ENCODE assay signal across 21 mouse cellular contexts in genomic region chr6:101411701-101412100, GRCm38 (mm10). TPM values are rescaled to one million over a fixed set of nuclear protein-coding genes. Genes with fewer than 3 reads are reported as not detected.
DNase-seq lines count a peak whose midpoint lies in the region; ATAC-seq lines count a peak whose summit lies in the region.
"Had no signal": no experiment of that assay in that cellular context is flagged by ENCODE, and none has a peak within 500 bp of the region (broad histone marks: within the 10 kb centered on the region; RNA-seq: fewer than 3 reads in every experiment).

No protein-coding gene starts in this region.

- no peak overlapping the region for H3K9ac ChIP-seq in hindbrain, embryonic 11.5 days (ENCODE audit: low read depth, low read length)
- no peak overlapping the region for H3K9ac ChIP-seq in hindbrain, embryonic 16.5 days (ENCODE audit: low read depth, low read length)
- H3K9ac ChIP-seq: embryonic facial prominence, embryonic 13.5 days; forebrain, embryonic 15.5 days; hindbrain, embryonic 13.5 days; intestine, embryonic 15.5 days had no signal

- no peaks in the 10 kb centered on the region for H3K36me3 ChIP-seq in hindbrain, embryonic 11.5 days (ENCODE audit: control insufficient read depth, insufficient read depth, low read length)
- H3K36me3 ChIP-seq in hindbrain, embryonic 16.5 days (ENCODE audit: control insufficient read depth, insufficient read depth, low read length), result no peaks in the 10 kb centered on the region
- H3K36me3 ChIP-seq: embryonic facial prominence, embryonic 13.5 days; forebrain, embryonic 15.5 days; heart, embryonic 10.5 days; hindbrain, embryonic 13.5 days; intestine, embryonic 15.5 days had no signal

- no peak overlapping the region for H3K4me2 ChIP-seq in hindbrain, embryonic 11.5 days (replicated peaks; ENCODE audit: low read depth, low read length)
- no peak overlapping the region for H3K4me2 ChIP-seq in hindbrain, embryonic 16.5 days (ENCODE audit: low read length)
- H3K4me2 ChIP-seq: embryonic facial prominence, embryonic 13.5 days; forebrain, embryonic 15.5 days; hindbrain, embryonic 13.5 days; intestine, embryonic 15.5 days had no signal

- DNase-seq in hindbrain, embryonic 11.5 days (ENCODE audit: low spot score), result no peak
- peak; percentile 7 for DNase-seq in Muller cell, postnatal 12 days (ENCODE audit: inconsistent ontology term)
- peak; percentile 23 for DNase-seq in embryo, embryonic 10 days (ENCODE audit: low spot score)
- peak; percentile 73 for DNase-seq in retina, embryonic 14.5 days (ENCODE audit: low spot score)
- DNase-seq in adipocyte (ENCODE audit: low spot score), result no peak
- no peak for DNase-seq in layer of hippocampus, adult 9-11 months
- DNase-seq: adrenal gland, postnatal 36 days; cerebellum, adult 11 months; cerebellum, adult 8-10 months; cerebellum, postnatal 25 days; gastrocnemius, postnatal 10 days; heart, adult 18-20 months; heart, postnatal 10 days; heart, postnatal 4 days had no signal

- H3K27me3 ChIP-seq in hindbrain, embryonic 11.5 days (ENCODE audit: control insufficient read depth, insufficient read depth, low read length), result no peaks in the 10 kb centered on the region
- H3K27me3 ChIP-seq in hindbrain, embryonic 16.5 days (replicated peaks; ENCODE audit: control insufficient read depth, insufficient read depth, low read length), result no peaks in the 10 kb centered on the region
- H3K27me3 ChIP-seq: CH12.LX; embryonic facial prominence, embryonic 13.5 days; forebrain, embryonic 15.5 days; hindbrain, embryonic 13.5 days; intestine, embryonic 15.5 days had no signal

- H3K4me3 ChIP-seq in hindbrain, embryonic 11.5 days (ENCODE audit: low read depth, low read length), result no peak overlapping the region
- H3K4me3 ChIP-seq in hindbrain, embryonic 16.5 days (ENCODE audit: low read length), result no peak overlapping the region
- H3K4me3 ChIP-seq: embryonic facial prominence, embryonic 13.5 days; forebrain, embryonic 15.5 days; heart, embryonic 10.5 days; hindbrain, embryonic 13.5 days; intestine, embryonic 15.5 days had no signal

- H3K9me3 ChIP-seq in hindbrain, embryonic 11.5 days (ENCODE audit: control insufficient read depth, low read length), result no peaks in the 10 kb centered on the region
- H3K9me3 ChIP-seq in hindbrain, embryonic 16.5 days (ENCODE audit: control insufficient read depth, low read length), result no peaks in the 10 kb centered on the region
- H3K9me3 ChIP-seq: embryonic facial prominence, embryonic 13.5 days; forebrain, embryonic 15.5 days; heart, embryonic 10.5 days; hindbrain, embryonic 13.5 days; intestine, embryonic 15.5 days had no signal

- no peak overlapping the region for H3K27ac ChIP-seq in hindbrain, embryonic 11.5 days (ENCODE audit: low read depth, low read length)
- H3K27ac ChIP-seq in hindbrain, embryonic 16.5 days (ENCODE audit: low read depth, low read length), result no peak overlapping the region
- H3K27ac ChIP-seq: embryonic facial prominence, embryonic 13.5 days; forebrain, embryonic 15.5 days; heart, embryonic 10.5 days; hindbrain, embryonic 13.5 days; intestine, embryonic 15.5 days had no signal

- peak; percentile 59; the same call in 1 of the 2 replicates for ATAC-seq in hindbrain, embryonic 11.5 days (ENCODE audit: low FRiP score)
- no peak for ATAC-seq in hindbrain, embryonic 16.5 days
- ATAC-seq: forebrain, embryonic 15.5 days; intestine, embryonic 15.5 days had no signal

- H3K4me1 ChIP-seq in hindbrain, embryonic 11.5 days (replicated peaks; ENCODE audit: control insufficient read depth, insufficient read depth, low read length), result no peaks in the 10 kb centered on the region
- no peaks in the 10 kb centered on the region for H3K4me1 ChIP-seq in hindbrain, embryonic 16.5 days (ENCODE audit: control insufficient read depth, insufficient read depth, low read depth, low read length)
- H3K4me1 ChIP-seq: embryonic facial prominence, embryonic 13.5 days; forebrain, embryonic 15.5 days; intestine, embryonic 15.5 days had no signal

- WGBS in hindbrain, embryonic 11.5 days, result 33% methylated on average over 1 of the region's 1 CpGs
- WGBS in hindbrain, embryonic 16.5 days, result 18% methylated on average over 1 of the region's 1 CpGs

RNA-seq across cellular contexts. Expression of gene Pdzrn3, which starts 34.0 kb away (rescaled TPM):
- 20.5 and 23.9 TPM in 2 replicates for polyA plus RNA-seq in hindbrain, embryonic 11.5 days (2014; fragmentation: Nextera tagmentation; extraction: Ambion mirVana)
- 18.9 and 24.3 TPM in 2 replicates for polyA plus RNA-seq in hindbrain, embryonic 16.5 days (2015; fragmentation: Nextera tagmentation; extraction: Ambion mirVana)

Comparison
In these comparisons a context has a peak if more than half of its experiments do, and no peak if none do; other contexts are left out.
1. DNase-seq: peak in Muller cell, postnatal 12 days (single experiment), embryo, embryonic 10 days (single experiment) and retina, embryonic 14.5 days (single experiment); none in hindbrain, embryonic 11.5 days (single experiment), adipocyte (single experiment) and layer of hippocampus, adult 9-11 months (single experiment).